Mouse (Mus musculus) testis, adult 2 months (tissue): ENCODE measurements around the gene Slc30a1.

Experiments
- CTCF ChIP-seq: fragments of 200-500 bp; IDR thresholded peaks from 2 replicates; pipeline ENCODE4 v1.5.1; 2012; ENCODE audit warnings: low read depth, mild to moderate bottlenecking, inconsistent platforms, low read length, moderate library complexity; ENCODE audit not compliant: control insufficient read depth, insufficient read depth, insufficient replicate concordance
- POLR2A ChIP-seq: fragments of 200-500 bp; IDR thresholded peaks from 2 replicates; pipeline ENCODE4 v1.6.1; 2012; ENCODE audit warnings: low read depth, mild to moderate bottlenecking, inconsistent platforms, low read length, moderate library complexity; ENCODE audit not compliant: control insufficient read depth

DNA sequence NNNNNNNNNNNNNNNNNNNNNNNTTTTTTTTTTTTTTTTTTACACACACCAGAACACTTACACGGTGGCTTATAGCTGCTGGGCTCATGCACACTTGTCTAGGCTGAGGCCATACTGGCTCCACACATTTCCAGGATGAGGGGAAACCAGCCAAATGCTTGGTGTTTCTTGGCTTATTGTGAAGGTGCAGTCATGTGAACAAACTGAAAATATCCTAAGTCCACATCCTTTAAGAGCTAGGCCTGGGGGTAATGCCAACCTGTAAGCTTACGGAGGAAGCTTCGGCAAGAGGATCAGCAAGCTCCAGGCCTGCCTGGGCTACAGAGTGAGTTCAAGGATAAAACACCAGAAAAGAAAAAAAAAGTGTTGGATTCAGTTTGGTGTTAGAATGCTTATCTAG lies 50.8 kb downstream of the Slc30a1 start:
- TF ChIP-seq CTCF (no peak), POLR2A (no peak)
